Mouse (Mus musculus) MN1 (cell line): ENCODE measurements around the gene Hmcn2.
A peak's percentile ranks its signal among the peaks of the same experiment; 100 is the strongest.

Experiments used
- DNase-seq: peaks from one replicate; pipeline ENCODE4 v3.0.0-alpha.2; 2016; ENCODE audit warnings: low spot score

Hmcn2 gene

DNA sequence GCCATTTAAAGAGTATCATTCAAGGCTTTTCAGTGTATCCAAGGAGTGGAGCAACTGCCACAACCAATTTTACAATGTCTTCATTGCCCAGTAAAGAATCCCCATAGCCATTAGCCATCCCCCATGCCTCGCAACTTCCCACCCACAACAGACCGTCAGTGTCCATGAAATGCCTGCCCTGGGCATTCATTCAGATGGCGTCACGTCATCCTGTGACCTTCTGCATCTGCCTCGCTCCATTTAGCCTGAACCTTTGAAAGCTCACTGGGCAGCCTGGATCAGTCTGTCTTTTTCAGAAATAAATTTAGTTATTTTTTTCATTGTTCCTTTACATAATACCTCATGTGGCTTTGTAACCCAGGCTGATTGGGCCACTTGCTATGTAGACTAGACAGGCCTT, 103.8 kb downstream of the Hmcn2 start:
- DNase-seq, result no peak

DNA sequence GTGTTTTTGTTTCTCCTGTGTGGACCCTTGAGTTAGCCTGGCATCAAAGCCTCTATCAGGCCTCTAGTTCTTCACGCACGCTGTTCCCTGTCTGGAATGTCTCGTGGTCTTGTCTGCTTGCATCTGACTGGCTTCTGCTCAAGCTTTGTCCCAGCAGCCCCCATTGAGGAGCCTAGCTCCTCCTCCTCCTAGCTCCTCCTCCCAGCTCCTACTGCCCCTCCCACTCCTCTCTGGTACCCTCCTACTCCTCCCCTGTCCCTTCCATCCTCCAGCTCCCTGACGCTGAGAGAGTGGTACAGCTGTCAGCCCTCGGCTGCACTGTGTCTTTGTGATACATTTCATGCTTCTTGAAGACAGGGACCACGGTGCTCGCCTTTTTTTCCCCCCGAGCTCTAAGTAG, 104.4 kb downstream of the Hmcn2 start:
- no peak for DNase-seq

DNA sequence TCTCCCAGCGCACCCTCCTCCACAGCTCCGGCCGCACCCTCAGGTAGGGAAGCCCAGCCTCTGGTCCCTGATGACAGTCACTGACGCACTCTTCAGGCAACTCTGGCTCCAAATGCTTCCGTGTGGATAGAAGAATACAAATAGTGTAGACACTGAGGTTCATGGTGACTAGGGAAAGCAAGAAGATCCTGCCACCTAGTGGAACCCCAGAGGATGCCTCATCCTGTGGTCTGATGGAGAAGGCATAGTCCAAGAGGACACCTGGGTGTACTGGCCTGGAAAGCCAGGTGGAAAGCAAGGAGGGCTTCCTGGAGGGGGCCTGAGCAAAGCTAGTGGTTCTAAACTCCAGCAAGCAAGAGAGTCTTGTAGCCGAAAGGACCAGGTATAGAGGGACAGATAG, 106.7 kb downstream of the Hmcn2 start:
- DNase-seq, result peak; percentile 36

DNA sequence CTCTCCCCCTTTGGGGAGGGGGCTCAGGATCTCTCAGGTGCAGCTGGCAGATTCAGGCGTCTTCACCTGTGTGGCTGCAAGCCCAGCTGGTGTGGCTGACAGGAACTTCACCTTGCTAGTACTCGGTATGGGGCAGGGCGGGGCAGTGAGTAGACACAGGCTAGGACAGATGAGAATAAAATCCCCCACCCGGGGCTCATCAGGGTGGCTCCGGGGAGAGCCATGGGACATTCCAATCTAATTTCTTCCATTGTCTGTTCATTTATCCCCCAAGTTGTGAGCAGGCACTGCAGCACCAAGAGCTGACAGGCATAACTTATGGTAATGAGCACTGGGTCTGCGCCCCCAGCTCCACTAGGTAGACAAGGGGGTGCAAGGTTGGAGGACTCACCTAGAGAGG, 108.4 kb downstream of the Hmcn2 start:
- DNase-seq, result no peak

DNA sequence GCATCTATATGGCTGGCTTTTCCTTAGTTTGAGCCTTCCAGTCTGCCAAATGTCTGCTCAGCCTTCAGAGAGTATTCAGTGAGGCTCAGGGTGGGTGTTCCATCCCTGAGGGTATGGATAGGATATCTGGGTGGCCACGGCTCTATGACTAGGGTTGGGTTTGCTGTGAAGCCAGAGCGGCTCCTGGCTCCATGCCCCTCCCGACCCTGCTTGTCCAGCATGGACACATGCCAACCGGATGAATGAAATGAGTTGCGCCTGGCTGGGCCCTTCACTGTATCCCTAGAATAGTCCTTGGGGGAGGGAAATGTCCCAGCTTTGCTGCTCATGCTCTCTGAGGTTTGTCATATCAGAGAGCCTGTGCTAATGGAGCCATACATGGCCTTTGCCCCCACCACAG, 117.3 kb downstream of the Hmcn2 start:
- peak; percentile 40 for DNase-seq

DNA sequence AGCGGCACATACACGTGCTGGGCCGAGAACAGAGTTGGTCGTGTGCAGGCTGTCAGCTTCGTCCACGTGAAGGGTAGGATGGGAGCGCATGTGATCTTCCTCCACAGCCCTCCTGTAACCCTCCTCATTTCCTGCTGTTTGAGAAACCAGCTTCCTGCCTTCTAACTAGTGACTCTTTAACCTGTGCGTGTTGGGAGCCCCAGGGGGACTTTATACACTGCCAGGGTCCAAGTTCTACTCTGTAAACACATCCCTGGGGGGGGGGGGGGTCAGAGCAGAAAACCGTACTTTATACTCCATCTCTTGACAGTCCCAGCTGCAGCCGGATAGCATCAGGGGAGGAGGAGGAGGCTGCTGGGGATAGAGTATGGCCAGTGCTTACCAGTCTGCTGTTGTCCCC, 120.5 kb downstream of the Hmcn2 start:
- no peak for DNase-seq

DNA sequence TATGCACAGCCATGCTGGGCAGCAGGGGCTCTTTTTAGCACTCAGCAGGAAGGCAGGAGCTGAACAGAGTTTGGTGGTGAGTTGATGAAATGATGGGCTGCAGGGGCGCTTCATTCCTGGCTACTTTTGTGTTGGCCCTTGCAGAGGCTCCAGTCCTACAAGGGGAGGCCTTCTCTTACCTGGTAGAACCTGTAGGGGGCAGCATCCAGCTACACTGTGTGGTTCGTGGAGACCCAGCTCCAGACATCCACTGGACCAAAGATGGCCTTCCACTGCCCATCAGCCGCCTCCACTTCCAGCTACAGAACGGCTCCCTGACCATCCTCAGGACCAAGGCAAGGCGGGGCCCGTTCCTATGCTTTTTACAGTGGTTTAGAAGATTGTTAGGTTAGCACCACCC, 121.4 kb downstream of the Hmcn2 start:
- DNase-seq, result peak; percentile 80

DNA sequence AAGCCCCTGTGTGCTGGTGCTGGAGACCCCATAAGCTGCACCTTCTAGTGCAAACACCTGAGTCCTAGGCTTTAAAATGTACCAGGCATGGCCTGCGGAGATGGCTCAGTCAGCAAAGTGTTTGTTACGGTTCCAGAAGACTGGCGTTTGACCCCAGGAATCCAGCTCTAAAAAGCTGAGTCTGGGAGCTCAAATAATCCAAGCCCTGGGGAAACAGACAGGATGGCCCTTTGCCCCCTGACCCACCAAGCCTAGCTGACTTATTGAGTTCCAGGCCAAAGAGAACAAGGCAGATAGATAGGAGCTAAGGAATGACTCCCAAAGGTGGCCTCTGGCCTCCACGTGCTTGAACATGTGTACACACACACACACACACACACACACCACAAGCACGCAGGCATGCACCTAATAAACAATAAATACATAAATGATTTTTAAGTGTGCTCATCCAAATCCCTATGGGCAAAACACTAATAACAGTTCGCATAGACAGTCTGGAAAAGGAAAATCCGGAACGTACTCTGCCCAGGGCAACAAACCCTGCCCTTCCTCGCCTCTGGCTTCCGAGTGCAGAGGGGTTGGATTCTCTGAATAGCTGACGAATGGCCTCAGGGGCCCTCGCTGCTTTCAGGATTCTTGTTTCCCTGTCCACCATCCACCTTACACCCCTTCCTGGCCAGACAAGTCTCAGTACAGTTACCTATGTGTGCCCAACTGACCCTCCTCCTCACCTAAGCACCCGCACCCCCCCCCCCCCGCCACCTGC, 123.4 kb downstream of the Hmcn2 start:
- DNase-seq, result no peak

DNA sequence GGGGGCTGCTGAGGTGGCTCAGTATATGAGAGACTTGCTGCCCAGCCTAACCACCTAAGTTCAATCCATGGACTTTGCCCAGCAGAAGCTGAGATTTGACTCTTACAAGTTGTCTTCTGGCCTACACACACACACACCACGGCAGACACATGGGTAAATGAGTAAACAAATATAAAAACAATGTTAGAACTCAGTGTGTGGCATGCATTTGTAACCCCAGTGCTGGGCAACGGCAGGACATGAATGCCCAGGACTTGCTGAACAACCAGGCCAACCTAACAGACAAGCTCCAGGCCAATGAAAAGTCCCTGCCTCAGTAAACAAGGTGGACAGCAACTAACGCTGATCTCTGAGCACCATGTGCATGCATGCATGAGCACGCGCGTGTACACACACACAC, 125.4 kb downstream of the Hmcn2 start:
- DNase-seq, result no peak

DNA sequence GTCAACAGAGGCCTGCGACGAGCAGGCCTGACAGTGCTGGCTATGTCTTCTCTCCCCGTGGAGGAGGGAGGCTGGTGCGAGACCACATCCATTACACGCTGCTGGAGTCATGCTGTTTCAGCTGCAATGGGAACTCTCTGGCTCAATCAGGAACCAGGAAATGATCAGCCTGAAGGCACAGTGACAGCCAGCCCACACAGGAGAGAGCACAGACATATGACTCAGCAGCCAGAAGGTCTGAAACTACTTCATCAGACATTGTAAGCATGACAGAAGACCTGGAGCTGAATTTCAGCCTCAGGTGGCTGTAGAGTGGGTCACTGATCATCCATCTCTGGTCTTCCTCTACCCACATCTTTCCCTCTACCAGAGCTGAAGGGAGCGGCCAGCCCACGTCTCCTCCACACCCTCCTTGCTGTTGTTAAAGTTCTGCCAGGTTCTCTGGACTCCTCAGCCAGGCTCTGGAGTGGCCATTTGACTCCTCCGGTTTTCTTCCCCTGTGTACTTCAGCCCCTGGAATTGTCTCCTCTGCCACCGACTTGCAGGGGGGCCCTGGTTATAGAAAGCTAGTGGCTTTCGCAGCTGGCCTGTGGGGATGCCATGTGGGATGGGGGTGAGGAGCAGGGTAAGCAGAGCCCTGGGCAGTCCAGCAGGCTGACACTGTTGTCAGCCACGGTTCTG, 128.4 kb downstream of the Hmcn2 start:
- peak; percentile 91 for DNase-seq

DNA sequence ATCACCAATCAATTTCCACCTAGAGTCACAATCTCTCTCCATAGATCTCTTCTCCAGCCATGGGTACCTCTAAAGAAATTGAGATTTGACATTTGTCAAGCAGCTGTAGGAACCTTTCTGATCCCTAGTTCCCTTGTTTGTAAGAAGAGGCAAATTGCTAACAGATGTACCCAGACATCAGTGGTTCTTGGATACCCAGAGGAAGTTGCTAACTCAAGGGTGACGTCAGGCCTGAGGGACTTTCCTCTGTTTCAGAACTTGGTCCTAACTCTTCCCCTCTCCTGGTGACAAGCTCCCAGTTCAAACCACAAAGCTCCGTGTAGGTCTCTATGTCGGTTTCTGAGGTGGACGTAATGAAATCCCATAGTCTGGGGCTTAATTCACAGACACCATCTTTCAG, 131.8 kb downstream of the Hmcn2 start:
- DNase-seq, result no peak

DNA sequence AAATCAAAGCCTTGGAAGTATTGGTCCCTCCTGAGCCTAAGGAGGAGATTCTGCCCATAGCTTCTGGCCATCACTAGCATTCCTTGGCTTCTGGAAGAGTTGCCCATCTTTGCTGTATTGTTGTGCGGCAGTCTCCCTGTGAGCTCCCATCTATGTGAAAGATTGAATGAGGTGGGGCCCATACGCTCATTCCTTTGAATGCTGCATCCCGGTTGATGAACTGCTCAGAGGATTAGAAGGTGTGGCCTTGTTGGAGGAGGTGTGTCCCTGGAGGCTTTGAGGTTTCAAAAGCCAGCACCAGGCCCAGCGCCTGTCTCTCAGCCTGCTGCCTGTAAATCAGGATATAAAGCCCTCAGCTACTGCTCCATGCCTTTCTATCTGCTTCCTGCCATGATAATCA, 132.2 kb downstream of the Hmcn2 start:
- no peak for DNase-seq

DNA sequence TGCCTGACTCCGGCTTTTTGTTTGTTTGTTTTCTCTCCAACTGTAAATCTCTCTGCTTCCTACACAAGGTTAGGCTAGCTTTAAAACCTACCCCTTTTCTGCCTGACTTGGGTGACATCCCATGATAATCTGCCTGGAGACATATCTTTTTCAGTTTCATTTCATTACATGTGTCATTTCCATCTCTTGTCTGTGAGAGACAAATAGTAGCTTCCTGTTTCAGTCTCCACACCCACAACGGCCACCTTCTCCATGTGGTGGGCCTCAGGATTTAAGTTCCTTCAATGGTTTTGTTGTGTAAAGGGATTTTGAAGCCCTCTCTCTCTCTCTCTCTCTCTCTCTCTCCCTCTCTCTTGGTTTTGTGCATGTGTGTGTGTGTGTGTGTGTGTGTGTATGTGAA, 133.3 kb downstream of the Hmcn2 start:
- DNase-seq, result no peak

DNA sequence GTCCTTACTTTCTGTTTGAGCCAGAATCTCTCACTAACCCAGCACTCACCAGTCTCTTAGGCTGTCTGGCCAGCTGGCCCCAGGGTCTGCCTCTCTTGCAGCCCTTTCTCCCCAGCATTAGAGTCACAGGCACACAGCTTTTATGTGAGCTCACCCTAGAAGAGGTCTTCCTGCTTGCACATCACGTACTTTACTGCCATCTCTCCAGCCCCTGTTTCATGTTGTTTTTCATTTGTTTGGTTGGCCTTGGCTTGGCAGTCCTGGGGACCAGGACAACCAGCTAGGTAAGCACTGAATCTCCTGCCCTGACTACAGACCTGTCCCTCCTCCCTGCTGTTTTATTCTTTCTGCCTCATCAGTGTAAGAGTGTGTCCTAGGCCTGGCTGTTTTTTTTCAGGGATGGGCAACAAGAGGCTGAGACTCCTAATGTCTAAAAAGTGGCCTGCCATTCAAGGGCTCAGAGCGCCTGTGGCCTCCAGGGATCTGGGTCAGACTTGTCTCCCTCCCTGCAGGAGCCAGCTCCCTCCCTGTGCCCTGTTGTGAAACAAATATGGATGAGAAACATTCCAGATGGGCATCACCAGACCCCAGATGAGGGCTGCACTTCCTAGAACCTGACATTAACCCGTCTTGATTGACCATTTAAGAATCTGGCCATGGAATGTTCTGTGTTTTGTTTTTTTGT, 134.7 kb downstream of the Hmcn2 start:
- peak; percentile 58 for DNase-seq

DNA sequence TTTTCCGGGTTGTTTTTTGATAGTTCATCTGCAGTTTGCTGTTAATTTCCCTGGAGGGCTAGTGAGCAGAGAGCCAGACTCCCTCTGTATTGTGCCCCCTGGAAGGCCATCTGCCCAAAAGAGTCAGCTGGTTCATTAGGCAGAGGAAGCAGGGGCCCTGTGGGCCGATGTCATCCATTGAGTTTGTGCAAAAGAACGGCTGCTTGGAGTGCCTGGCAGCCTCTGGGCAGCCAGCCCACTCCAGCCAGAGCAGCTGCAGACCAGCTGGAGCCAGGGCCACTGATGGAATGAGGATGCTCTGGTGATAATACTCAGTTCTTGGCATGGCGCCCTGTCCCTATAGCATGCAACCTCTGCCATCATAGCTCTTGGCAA, 135.2 kb downstream of the Hmcn2 start:
- peak; percentile 95 for DNase-seq

DNA sequence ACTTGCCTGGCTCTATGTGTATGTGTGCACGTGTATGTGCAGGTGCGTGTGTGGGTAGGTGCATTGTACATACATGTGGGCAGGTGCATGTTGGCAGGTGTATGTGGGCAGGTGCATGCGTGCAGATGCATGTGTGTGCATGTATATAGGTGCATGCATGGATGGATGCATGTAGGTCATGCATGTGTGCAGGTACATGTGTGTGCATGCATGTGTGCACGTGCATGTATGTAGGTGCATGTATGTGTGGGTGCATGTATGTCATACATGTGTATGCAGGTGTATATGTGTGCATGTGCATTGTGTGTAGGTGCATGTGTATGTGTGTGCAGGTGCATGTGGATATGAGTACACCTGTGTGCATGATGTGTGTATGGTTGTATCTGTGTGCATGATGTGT, 135.7 kb downstream of the Hmcn2 start:
- no peak for DNase-seq

DNA sequence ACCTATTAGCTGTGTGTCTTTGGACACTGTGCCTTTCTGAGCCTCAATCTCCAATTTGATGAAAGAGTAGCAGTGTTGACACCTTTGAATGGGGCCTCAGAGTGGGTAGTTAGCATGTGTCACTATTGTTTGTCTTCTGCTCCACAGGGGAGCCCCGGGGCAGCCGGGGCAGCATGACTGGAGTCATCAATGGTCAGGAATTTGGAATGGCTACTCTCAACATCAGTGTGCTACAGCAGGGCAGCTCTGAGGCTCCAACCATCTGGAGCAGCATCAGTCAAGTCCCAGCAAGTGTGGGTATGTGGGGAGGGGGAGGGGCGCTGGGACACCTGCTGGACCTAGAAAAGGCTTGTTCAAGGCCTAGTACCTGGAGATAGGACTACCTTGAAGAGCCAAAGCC, 136.4 kb downstream of the Hmcn2 start:
- DNase-seq, result no peak

DNA sequence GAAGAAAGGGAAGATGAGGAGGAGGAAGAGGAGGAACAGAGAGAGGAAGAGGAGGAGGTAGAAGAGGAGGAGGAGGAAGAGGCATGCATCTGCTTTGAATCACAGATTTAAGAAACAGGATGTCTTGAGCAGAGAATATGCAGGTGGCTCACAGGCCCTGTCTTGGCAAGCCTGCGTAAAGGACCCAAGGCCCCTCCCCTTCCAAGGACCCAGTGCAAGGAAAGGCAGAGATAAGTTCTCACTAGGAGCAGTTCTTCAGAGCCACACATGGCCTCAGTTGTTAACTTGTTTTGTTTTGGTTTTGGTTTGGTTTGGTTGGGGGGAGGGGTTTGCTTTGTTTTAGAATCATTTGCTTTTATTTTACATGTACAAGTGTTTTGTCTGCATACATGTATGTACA, 137.3 kb downstream of the Hmcn2 start:
- peak; percentile 40 for DNase-seq

DNA sequence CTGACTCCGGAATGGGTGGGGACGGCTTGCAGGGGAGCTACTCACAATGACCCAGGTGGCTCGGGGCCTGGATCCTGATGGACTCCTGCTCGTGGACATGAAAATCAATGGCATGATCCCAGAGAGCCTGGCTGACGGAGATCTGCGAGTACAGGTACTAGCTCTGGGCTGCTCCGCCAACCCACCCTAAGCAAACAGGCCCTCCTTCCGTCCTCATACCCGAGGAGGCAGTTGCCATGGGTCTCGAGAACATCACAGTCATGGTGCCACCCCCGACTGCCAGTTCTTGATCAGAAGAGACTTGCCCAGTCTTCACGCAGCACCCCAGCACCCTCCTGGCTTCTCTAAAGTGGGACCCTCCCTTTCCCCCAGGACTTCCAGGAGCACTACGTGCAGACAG, 138.8 kb downstream of the Hmcn2 start:
- no peak for DNase-seq

DNA sequence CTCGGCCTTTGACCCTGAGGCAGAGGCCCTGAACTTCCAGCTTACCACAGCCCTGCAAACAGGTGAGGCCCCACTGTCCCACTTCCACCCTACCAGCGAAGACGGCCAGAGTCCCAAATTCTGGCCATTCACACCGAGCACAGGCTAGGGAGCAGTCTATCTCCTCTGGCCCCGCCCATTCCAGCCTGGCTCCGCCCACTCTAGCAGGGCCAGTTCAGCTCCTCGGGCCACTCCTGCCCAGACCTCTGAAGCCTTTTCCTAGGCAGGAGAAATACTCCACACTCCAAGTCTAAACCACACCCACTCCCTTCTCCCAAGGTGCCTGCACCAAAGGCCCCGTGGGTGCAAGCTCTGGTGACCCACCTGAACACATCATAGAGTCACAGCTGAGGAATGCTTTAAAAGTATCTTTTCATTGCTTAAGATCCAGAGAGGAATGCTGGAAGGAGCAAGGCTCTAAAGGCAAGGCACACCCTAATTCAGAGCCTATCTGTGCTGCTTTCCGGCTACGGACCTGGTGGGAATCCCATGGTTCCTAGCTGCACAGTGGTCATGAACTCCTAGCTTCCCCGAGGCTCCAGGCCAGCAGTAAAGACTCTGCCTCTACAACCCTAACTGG, 139.5 kb downstream of the Hmcn2 start:
- peak; percentile 66 for DNase-seq

DNA sequence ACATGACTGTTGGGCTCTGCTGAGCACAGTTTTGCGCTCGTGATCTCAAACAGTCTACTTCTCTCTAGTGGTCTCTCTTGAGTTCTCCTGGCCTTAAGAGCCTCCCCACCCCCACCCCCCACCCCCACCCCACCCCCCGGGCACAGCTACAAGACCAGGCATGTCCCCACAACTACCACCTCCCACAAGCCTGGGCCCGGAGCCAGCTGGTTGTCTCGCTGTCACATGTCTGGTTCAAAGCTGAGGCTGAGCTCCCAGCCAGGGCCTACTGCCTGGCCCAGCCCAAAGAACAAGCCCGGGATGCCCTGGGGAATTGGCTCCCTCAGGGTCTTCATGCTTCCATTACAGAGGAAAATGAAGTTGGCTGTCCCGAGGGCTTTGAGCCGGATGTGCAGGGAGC, 140.1 kb downstream of the Hmcn2 start:
- peak; percentile 66 for DNase-seq

DNA sequence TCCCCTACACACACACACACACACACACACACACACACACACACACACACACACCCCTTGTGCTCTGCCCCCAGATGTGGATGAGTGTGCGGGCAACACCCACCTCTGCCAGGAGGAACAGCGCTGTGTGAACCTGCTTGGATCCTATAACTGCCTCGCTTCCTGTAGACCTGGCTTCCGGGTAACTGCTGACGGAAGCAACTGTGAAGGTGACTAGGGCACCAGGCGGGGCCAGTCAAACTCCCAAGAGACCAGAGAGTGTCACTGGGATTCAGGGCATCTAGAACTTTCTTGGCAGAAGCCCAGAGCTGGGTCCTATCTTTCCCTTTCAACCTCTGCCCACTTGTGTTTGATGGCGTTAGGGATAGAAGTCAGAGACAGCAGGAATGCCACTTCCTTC, 141.2 kb downstream of the Hmcn2 start:
- DNase-seq, result no peak

DNA sequence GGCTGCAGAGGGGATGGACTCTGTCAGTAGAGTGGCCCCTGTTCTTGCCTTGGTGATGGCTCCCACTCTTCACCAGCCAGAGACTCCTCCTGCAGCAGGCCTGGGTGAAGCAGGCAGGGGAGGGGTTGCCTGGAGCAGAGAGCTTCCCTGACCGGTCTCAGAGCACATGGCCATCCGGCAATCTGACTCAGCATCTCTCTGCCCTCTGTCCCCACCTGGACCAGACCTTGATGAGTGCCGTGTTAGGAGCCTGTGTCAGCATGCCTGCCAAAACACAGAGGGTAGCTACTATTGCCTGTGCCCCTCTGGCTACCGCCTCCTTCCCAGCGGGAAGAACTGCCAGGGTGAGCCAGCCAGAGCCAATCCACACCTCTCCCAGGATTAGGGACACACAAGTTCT, 144.2 kb downstream of the Hmcn2 start:
- DNase-seq, result peak; percentile 71
